Mouse (Mus musculus): ENCODE data around the gene Lhfpl4. TPM values are rescaled to one million over a fixed set of nuclear protein-coding genes. Genes with fewer than 3 reads are reported as not detected.

The Lhfpl4 gene
- polyA plus RNA-seq, 1 experiment from 2014 or later: 29.6 TPM

Other genes starting within 250 kb of the Lhfpl4 start
- gene Srgap3, start 248.1 kb downstream of the Lhfpl4 start, polyA plus RNA-seq (2015; fragmentation: Nextera tagmentation; extraction: Ambion mirVana): 30.1 and 33.6 TPM in 2 replicates
- 62.9 and 63.2 TPM in 2 replicates for gene Thumpd3, start 149.2 kb downstream of the Lhfpl4 start, polyA plus RNA-seq (2015; fragmentation: Nextera tagmentation; extraction: Ambion mirVana)
- gene Setd5, start 118.0 kb downstream of the Lhfpl4 start, polyA plus RNA-seq (2015; fragmentation: Nextera tagmentation; extraction: Ambion mirVana): 56.9 and 63.3 TPM in 2 replicates
- 42.5 and 45.4 TPM in 2 replicates for gene Mtmr14, start 42.5 kb upstream of the Lhfpl4 start, polyA plus RNA-seq (2015; fragmentation: Nextera tagmentation; extraction: Ambion mirVana)
- gene Cpne9, start 86.9 kb upstream of the Lhfpl4 start, polyA plus RNA-seq (2015; fragmentation: Nextera tagmentation; extraction: Ambion mirVana): 0.39 and 0.68 TPM in 2 replicates
- 20.0 and 21.5 TPM in 2 replicates for gene Brpf1, start 111.8 kb upstream of the Lhfpl4 start, polyA plus RNA-seq (2015; fragmentation: Nextera tagmentation; extraction: Ambion mirVana)
- 11.4 and 13.3 TPM in 2 replicates for gene Ogg1, start 131.6 kb upstream of the Lhfpl4 start, polyA plus RNA-seq (2015; fragmentation: Nextera tagmentation; extraction: Ambion mirVana)
- gene Camk1, start 148.6 kb upstream of the Lhfpl4 start, polyA plus RNA-seq (2015; fragmentation: Nextera tagmentation; extraction: Ambion mirVana): 56.1 and 62.7 TPM in 2 replicates
- gene Tada3, start 182.5 kb upstream of the Lhfpl4 start, polyA plus RNA-seq (2015; fragmentation: Nextera tagmentation; extraction: Ambion mirVana): 65.4 and 70.6 TPM in 2 replicates
- 368 and 377 TPM in 2 replicates for gene Arpc4, start 182.7 kb upstream of the Lhfpl4 start, polyA plus RNA-seq (2015; fragmentation: Nextera tagmentation; extraction: Ambion mirVana)
- gene Ttll3, start 193.9 kb upstream of the Lhfpl4 start, polyA plus RNA-seq (2015; fragmentation: Nextera tagmentation; extraction: Ambion mirVana): 6.7 and 7.6 TPM in 2 replicates
- 20.8 and 24.4 TPM in 2 replicates for gene Rpusd3, start 224.0 kb upstream of the Lhfpl4 start, polyA plus RNA-seq (2015; fragmentation: Nextera tagmentation; extraction: Ambion mirVana)
- not detected in 2 replicates for gene Cidec, start 240.4 kb upstream of the Lhfpl4 start, polyA plus RNA-seq (2015; fragmentation: Nextera tagmentation; extraction: Ambion mirVana)
- gene Jagn1, start 247.2 kb upstream of the Lhfpl4 start, polyA plus RNA-seq (2015; fragmentation: Nextera tagmentation; extraction: Ambion mirVana): 86.0 and 92.1 TPM in 2 replicates